Mouse (Mus musculus) heart, adult 2 months (tissue): Measurements from ENCODE around the gene Gm20388.

Source experiments
- CTCF ChIP-seq: fragments of 200-600 bp; IDR thresholded peaks from 2 replicates; pipeline ENCODE4 v1.8.1; 2022; ENCODE audit warnings: antibody characterized with exemption, mild to moderate bottlenecking, moderate library complexity
- EP300 ChIP-seq: fragments of 200-500 bp; IDR thresholded peaks from 2 replicates; pipeline ENCODE4 v1.6.1; 2011; ENCODE audit warnings: low read depth, low read length, control low read depth; ENCODE audit not compliant: insufficient read depth
- POLR2A ChIP-seq: fragments of 200-500 bp; IDR thresholded peaks from 2 replicates; pipeline ENCODE4 v1.6.1; 2011; ENCODE audit warnings: mild to moderate bottlenecking, low read depth, low read length, control low read depth; ENCODE audit not compliant: insufficient read depth

DNA sequence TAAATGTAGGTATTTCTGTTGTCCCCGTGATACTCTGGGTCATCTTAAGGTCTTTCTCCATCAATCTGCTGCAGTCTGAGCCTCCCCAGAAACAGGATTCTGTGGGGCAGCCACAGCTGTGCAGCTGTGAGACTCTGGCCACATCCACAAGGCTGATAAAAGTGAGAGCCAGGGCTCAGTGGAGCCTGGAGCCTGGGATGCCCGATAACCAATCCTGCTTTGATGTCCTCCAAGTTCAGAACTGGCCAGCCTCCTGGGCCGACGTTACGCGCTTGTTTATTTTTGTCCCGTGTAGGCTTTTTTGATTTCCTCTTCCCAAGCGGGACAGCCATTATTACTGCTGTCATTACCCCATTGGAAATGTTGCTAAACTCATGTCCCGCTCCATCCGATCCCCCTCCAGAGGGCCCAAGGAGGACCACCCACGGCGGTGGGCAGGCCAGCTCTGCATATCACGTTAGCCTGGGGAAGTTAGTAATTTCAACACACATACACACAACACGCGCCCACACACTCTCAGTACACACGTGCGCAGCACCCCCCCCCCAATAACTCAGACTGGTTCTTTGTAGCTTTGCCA, 988.3 kb downstream of the Gm20388 start:
- no peak for TF ChIP-seq POLR2A
- no peak for TF ChIP-seq CTCF
- no peak for TF ChIP-seq EP300
